Mouse (Mus musculus) ovary, postnatal 10 days (tissue): ENCODE data around the gene Arsb.
"Not testable (repeated sequence)": the region's sequence is repeated elsewhere in the genome, so short reads cannot be mapped to it uniquely, and the experiment has no call there.

Experiments used
- DNase-seq: peaks from one replicate; pipeline ENCODE4 v3.0.0; 2022; ENCODE audit warnings: low spot score

Arsb gene

GRCm38 (mm10) chr13:93787647-93788046, 16.2 kb downstream of the Arsb start:
- DNase-seq, result no peak

GRCm38 (mm10) chr13:93792945-93793642, 21.7 kb downstream of the Arsb start:
- no peak for DNase-seq

- no peak for DNase-seq
Observed at GRCm38 (mm10) chr13:93793643-93794182, 22.3 kb downstream of the Arsb start.

- no peak for DNase-seq
Observed at GRCm38 (mm10) chr13:93797011-93797600, 25.7 kb downstream of the Arsb start.

- DNase-seq, result not testable (repeated sequence)
Observed at GRCm38 (mm10) chr13:93810311-93810710, 38.9 kb downstream of the Arsb start.

- DNase-seq, result no peak
Observed at GRCm38 (mm10) chr13:93814081-93814480, 42.7 kb downstream of the Arsb start.

- DNase-seq, result no peak
Observed at GRCm38 (mm10) chr13:93814676-93815075, 43.2 kb downstream of the Arsb start.

- no peak for DNase-seq
Observed at GRCm38 (mm10) chr13:93815128-93815527, 43.7 kb downstream of the Arsb start.

GRCm38 (mm10) chr13:93816127-93816526, 44.7 kb downstream of the Arsb start:
- no peak for DNase-seq

- DNase-seq, result no peak
Observed at GRCm38 (mm10) chr13:93816688-93817331, 45.4 kb downstream of the Arsb start.

- no peak for DNase-seq
Observed at GRCm38 (mm10) chr13:93820173-93820572, 48.7 kb downstream of the Arsb start.

- DNase-seq, result no peak
Observed at GRCm38 (mm10) chr13:93822001-93822400, 50.6 kb downstream of the Arsb start.

- no peak for DNase-seq
Observed at GRCm38 (mm10) chr13:93825792-93826558, 54.5 kb downstream of the Arsb start.

- no peak for DNase-seq
Observed at GRCm38 (mm10) chr13:93827745-93828144, 56.3 kb downstream of the Arsb start.

GRCm38 (mm10) chr13:93829565-93830293, 58.3 kb downstream of the Arsb start:
- no peak for DNase-seq

- no peak for DNase-seq
Observed at GRCm38 (mm10) chr13:93830294-93830645, 58.8 kb downstream of the Arsb start.

- no peak for DNase-seq
Observed at GRCm38 (mm10) chr13:93837481-93838225, 66.2 kb downstream of the Arsb start.

- DNase-seq, result no peak
Observed at GRCm38 (mm10) chr13:93838431-93839136, 67.2 kb downstream of the Arsb start.

- DNase-seq, result no peak
Observed at GRCm38 (mm10) chr13:93839137-93839630, 67.8 kb downstream of the Arsb start.

- DNase-seq, result no peak
Observed at GRCm38 (mm10) chr13:93839721-93840120, 68.3 kb downstream of the Arsb start.
